Mouse (Mus musculus): ENCODE data around the gene Gm20388. TPM values are rescaled to one million over a fixed set of nuclear protein-coding genes. Genes with fewer than 3 reads are reported as not detected.

Gene Gm20388
- total RNA-seq, 2 experiments from 2014 or later, result 11.4 to 18.1 TPM

- ATAC-seq (replicated peaks; ENCODE audit: low FRiP score, low TSS enrichment, poor library complexity, severe bottlenecking), result no peak
Measured at GRCm38 (mm10) chr8:124392271-124393012, 4481.8 kb downstream of the Gm20388 start.

- no peak for ATAC-seq (replicated peaks; ENCODE audit: low FRiP score, low TSS enrichment, poor library complexity, severe bottlenecking)
Measured at GRCm38 (mm10) chr8:124393013-124393412, 4482.4 kb downstream of the Gm20388 start.

GRCm38 (mm10) chr8:124393927-124394326 is 4483.3 kb downstream of the Gm20388 start:
- ATAC-seq (replicated peaks; ENCODE audit: low FRiP score, low TSS enrichment, poor library complexity, severe bottlenecking), result no peak

GRCm38 (mm10) chr8:124394951-124395350 is 4484.3 kb downstream of the Gm20388 start:
- no peak for ATAC-seq (replicated peaks; ENCODE audit: low FRiP score, low TSS enrichment, poor library complexity, severe bottlenecking)

Other genes starting within 250 kb of the Gm20388 start
- not detected in 2 replicates for gene Wfdc1, start 244.5 kb upstream of the Gm20388 start, total RNA-seq (2014; fragmentation: Nextera tagmentation)
- not detected in 2 replicates for gene Wfdc1, start 244.5 kb upstream of the Gm20388 start, total RNA-seq (2017)
- not detected in 2 replicates for gene Atp2c2, start 210.8 kb upstream of the Gm20388 start, total RNA-seq (2014; fragmentation: Nextera tagmentation)
- gene Atp2c2, start 210.8 kb upstream of the Gm20388 start, total RNA-seq (2017), result 0.56 TPM in 1 of 2 replicates, not detected in the other
- 8.5 and 12.4 TPM in 2 replicates for gene Tldc1, start 132.4 kb upstream of the Gm20388 start, total RNA-seq (2014; fragmentation: Nextera tagmentation)
- 5.7 and 11.5 TPM in 2 replicates for gene Tldc1, start 132.4 kb upstream of the Gm20388 start, total RNA-seq (2017)
- 24.4 and 63.9 TPM in 2 replicates for gene Cotl1, start 70.3 kb upstream of the Gm20388 start, total RNA-seq (2014; fragmentation: Nextera tagmentation)
- gene Cotl1, start 70.3 kb upstream of the Gm20388 start, total RNA-seq (2017), result 30.4 and 44.2 TPM in 2 replicates
- gene Klhl36, start 48.6 kb upstream of the Gm20388 start, total RNA-seq (2014; fragmentation: Nextera tagmentation), result 2.2 and 4.4 TPM in 2 replicates
- gene Klhl36, start 48.6 kb upstream of the Gm20388 start, total RNA-seq (2017), result 3.2 and 5.6 TPM in 2 replicates
- gene Usp10, start 481 bp upstream of the Gm20388 start, total RNA-seq (2014; fragmentation: Nextera tagmentation), result 211 and 258 TPM in 2 replicates
- 78.8 and 80.2 TPM in 2 replicates for gene Usp10, start 481 bp upstream of the Gm20388 start, total RNA-seq (2017)
- gene Crispld2, start 81.6 kb downstream of the Gm20388 start, total RNA-seq (2014; fragmentation: Nextera tagmentation), result 0.47 TPM in 1 of 2 replicates, not detected in the other
- not detected in 2 replicates for gene Crispld2, start 81.6 kb downstream of the Gm20388 start, total RNA-seq (2017)
- gene Zdhhc7, start 190.6 kb downstream of the Gm20388 start, total RNA-seq (2014; fragmentation: Nextera tagmentation), result 27.4 and 30.4 TPM in 2 replicates
- gene Zdhhc7, start 190.6 kb downstream of the Gm20388 start, total RNA-seq (2017), result 9.2 and 12.9 TPM in 2 replicates
- gene 6430548M08Rik, start 203.3 kb downstream of the Gm20388 start, total RNA-seq (2014; fragmentation: Nextera tagmentation), result 0.07 TPM in 1 of 2 replicates, not detected in the other
- 0.15 and 0.56 TPM in 2 replicates for gene 6430548M08Rik, start 203.3 kb downstream of the Gm20388 start, total RNA-seq (2017)

Measured in megakaryocyte-erythroid progenitor cell, adult 5-6 weeks (primary cell).